Mouse (Mus musculus): ENCODE data around the gene Fmo5.

The Fmo5 gene

GRCm38 (mm10) chr3:97630746-97631145, 2.1 kb downstream of the Fmo5 start:
- DNase-seq (ENCODE audit: extremely low read depth, insufficient read length, low spot score), result no peak

GRCm38 (mm10) chr3:97631258-97631860, 2.8 kb downstream of the Fmo5 start:
- no peak for DNase-seq (ENCODE audit: extremely low read depth, insufficient read length, low spot score)

- DNase-seq (ENCODE audit: extremely low read depth, insufficient read length, low spot score), result no peak
Measured at GRCm38 (mm10) chr3:97633456-97633855, 4.9 kb downstream of the Fmo5 start.

DNA sequence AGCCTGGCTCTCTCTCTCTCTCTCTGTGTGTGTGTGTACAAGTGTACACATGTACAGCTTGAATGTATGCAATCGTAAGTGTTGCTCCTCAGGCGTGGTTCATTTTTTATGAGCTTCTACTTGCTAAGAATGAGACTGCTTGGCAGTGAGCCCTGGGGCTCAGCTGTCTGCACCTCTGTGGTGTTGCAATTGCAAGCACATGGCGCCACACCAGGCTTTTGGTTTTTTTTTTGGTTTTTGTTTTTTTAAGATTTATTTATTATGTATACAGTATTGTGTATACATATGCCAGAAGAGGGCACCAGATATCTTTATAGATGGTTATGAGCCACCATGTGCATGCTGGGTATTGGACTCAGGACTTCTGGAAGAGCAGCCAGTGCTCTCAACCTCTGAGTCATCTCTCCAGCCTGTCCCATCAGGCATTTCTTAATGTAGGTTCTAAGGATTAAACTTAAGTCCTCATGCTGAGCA, 5.7 kb downstream of the Fmo5 start:
- DNase-seq (ENCODE audit: extremely low read depth, insufficient read length, low spot score), result peak; percentile 68

- no peak for DNase-seq (ENCODE audit: extremely low read depth, insufficient read length, low spot score)
Measured at GRCm38 (mm10) chr3:97641396-97641795, 12.8 kb downstream of the Fmo5 start.

DNA sequence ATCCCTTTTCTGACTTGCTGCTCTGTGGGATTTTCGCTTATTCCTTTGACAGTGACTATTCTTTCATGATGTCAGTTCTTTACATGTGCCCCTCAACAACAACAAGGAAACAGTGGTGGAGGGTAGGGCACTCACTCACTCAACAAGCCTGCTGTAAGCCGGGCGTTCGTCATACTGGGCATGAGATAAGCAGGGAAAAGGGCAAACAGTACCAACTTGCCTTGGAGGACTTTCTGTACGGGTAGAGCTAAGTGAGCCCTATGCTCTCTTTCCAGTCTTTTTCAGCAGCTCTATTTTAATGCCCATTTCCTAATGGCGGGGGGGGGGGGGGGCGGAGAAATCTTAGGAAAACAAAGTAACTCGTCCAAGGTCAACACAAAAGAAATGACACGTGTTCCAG, 13.4 kb downstream of the Fmo5 start:
- DNase-seq (ENCODE audit: extremely low read depth, insufficient read length, low spot score), result no peak

GRCm38 (mm10) chr3:97648518-97648917, 19.9 kb downstream of the Fmo5 start:
- no peak for DNase-seq (ENCODE audit: extremely low read depth, insufficient read length, low spot score)

DNA sequence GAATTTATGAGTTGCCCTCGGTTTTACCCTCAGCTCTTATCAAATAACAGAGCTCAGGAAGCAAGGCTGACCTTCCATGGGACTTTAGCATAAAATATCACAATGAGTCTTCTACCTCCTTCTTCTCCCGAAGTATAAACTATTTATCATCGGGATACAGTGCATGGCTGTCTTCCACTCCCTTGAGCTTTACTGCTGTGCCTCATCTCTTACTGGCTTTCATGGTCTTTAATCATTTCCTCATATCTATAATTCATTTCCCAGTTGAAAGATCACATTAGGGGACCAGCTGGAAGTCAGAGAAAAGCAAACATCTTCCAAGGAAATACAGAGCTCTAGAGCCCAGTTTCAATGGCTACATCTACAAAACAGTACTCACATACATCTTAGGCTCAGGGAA, 20.4 kb downstream of the Fmo5 start:
- DNase-seq (ENCODE audit: extremely low read depth, insufficient read length, low spot score), result no peak

- DNase-seq (ENCODE audit: extremely low read depth, insufficient read length, low spot score), result no peak
Measured at GRCm38 (mm10) chr3:97649469-97649868, 20.9 kb downstream of the Fmo5 start.

- no peak for DNase-seq (ENCODE audit: extremely low read depth, insufficient read length, low spot score)
Measured at GRCm38 (mm10) chr3:97651604-97652003, 23.0 kb downstream of the Fmo5 start.

DNA sequence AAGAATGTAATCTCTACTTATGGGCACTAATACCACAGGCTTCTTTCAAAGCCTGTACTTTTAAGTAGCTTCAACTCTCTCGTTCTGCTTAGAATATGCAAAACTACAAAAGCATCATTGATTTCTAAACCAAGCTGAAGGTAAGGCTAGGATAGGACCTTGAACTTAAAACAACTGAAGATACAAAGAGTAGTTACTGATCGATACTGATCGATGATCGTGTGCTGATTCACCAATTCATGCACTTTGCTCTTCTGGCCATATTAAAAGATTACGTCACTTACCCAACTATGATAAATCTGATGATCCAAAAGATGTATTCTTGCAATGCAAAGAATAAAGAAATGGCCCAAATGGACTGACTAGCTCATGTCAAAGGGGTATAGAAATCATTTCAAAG, 25.2 kb downstream of the Fmo5 start:
- no peak for DNase-seq (ENCODE audit: extremely low read depth, insufficient read length, low spot score)

GRCm38 (mm10) chr3:97654901-97655300, 26.3 kb downstream of the Fmo5 start:
- DNase-seq (ENCODE audit: extremely low read depth, insufficient read length, low spot score), result no peak

GRCm38 (mm10) chr3:97657655-97658411, 29.2 kb downstream of the Fmo5 start, which contains the start of gene Prkab2:
Gene Prkab2 (plus strand): TSS chr3:97658193.
- DNase-seq (ENCODE audit: extremely low read depth, insufficient read length, low spot score), result peak; percentile 98

GRCm38 (mm10) chr3:97658426-97659193, 30.0 kb downstream of the Fmo5 start:
- no peak for DNase-seq (ENCODE audit: extremely low read depth, insufficient read length, low spot score)

- DNase-seq (ENCODE audit: extremely low read depth, insufficient read length, low spot score), result no peak
Measured at GRCm38 (mm10) chr3:97659746-97660145, 31.1 kb downstream of the Fmo5 start.

DNA sequence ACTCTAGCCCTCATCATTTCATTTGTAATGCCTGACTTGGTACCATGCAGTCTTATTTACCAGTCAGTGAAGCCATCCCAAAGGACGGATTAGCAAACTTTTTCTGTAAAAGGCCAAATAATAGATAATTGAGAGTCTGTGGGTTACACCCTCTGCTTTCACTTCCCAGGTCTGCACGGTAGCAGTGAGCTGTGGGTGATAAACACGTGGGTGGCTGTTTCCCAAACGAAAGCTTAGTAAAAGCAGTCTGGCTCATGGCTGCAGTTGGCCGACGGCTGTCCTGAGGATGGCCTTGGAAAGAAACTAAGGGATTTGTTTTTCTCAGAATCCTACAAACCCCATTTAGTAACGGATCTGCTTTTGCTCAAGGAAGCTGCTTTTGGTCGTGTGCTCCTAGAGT, 32.6 kb downstream of the Fmo5 start:
- DNase-seq (ENCODE audit: extremely low read depth, insufficient read length, low spot score), result no peak

DNA sequence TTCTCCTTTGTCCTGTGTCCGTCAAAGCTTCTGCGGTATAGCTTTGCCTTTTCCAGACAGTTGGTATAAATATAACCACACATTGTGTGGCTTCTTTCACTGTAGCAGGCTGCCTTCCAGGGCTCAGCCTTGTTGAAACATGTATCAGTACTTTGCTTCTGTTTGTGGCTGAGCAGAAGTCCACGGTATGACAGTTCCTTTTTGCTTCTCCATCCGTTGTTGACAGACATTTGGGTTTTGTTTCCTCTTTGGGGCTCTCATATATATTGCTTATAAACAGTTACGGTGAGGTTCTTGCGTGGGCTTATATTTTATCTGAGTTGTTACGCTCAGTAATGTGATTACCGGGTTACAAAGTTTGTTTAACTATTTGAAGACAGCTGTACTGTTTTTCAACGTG, 36.9 kb downstream of the Fmo5 start:
- DNase-seq (ENCODE audit: extremely low read depth, insufficient read length, low spot score), result no peak

- DNase-seq (ENCODE audit: extremely low read depth, insufficient read length, low spot score), result no peak
Measured at GRCm38 (mm10) chr3:97666154-97666553, 37.5 kb downstream of the Fmo5 start.

DNA sequence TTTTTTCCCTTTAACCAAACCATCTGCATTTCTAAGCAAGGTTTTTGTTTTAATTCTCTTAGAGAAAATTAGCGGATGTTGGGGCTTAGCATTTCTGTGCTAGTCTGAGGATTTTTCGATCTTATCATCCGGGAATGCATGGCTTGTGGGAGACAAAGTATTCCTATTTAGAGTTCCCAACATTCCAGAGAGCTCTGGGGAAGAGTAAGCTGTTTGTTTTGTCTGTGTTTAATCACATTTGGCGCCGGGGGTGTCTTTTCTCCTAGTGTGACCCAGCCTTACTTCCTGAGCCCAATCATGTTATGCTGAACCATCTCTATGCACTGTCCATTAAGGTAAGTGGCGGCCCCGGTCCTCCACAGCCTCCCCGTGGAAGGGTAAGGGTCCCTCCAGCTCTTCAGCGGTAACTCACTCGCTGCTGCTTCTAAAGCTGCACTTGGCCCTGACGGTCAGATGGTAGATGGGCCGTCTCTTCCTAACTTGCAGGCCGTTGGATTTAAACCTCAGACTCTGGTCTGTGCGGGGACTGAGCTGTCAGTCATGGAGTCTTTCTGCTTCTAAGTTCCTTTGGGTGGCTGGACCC, 38.6 kb downstream of the Fmo5 start:
- no peak for DNase-seq (ENCODE audit: extremely low read depth, insufficient read length, low spot score)

- no peak for DNase-seq (ENCODE audit: extremely low read depth, insufficient read length, low spot score)
Measured at GRCm38 (mm10) chr3:97674644-97675110, 46.1 kb downstream of the Fmo5 start, which contains the start of gene Gm17651. Gene Gm17651 (minus strand): TSS chr3:97674694.

GRCm38 (mm10) chr3:97676126-97676525, 47.5 kb downstream of the Fmo5 start:
- no peak for DNase-seq (ENCODE audit: extremely low read depth, insufficient read length, low spot score)
